Mouse (Mus musculus) limb, embryonic 12.5 days (tissue): ENCODE data around the gene Atp8a1. TPM values are rescaled to one million over a fixed set of nuclear protein-coding genes. Genes with fewer than 3 reads are reported as not detected.

ENCODE experiments used
- ATAC-seq: fragments of 200-750 bp; cut with Nextera tagmentation; 2 replicates; pipeline ENCODE4 v1.8.0; 2017; ENCODE audit warnings: low read depth, moderate TSS enrichment; ENCODE audit not compliant: insufficient number of reproducible peaks, insufficient read depth, low FRiP score, low TSS enrichment
- H3K27ac ChIP-seq: fragments of 300-500 bp; sonication (generic); 2 replicates; pipeline ENCODE4 v1.5.1; 2016; ENCODE audit warnings: mild to moderate bottlenecking, moderate library complexity
- H3K27me3 ChIP-seq: fragments of 300-500 bp; sonication (generic); 2 replicates; pipeline ENCODE4 v1.6.1; 2016; ENCODE audit warnings: mild to moderate bottlenecking, moderate library complexity
- H3K36me3 ChIP-seq: fragments of 300-500 bp; sonication (generic); 2 replicates; pipeline ENCODE4 v1.6.1; 2016; ENCODE audit warnings: mild to moderate bottlenecking, moderate library complexity
- H3K4me1 ChIP-seq: fragments of 300-500 bp; sonication (generic); replicated peaks from 2 replicates; pipeline ENCODE4 v1.6.1; 2016
- H3K4me2 ChIP-seq: fragments of 300-500 bp; sonication (generic); 2 replicates; pipeline ENCODE4 v1.6.1; 2016; ENCODE audit warnings: mild to moderate bottlenecking, moderate library complexity
- H3K4me3 ChIP-seq: fragments of 300-500 bp; sonication (generic); replicated peaks from 2 replicates; pipeline ENCODE4 v1.5.1; 2016; ENCODE audit warnings: mild to moderate bottlenecking
- H3K9ac ChIP-seq: fragments of 300-500 bp; sonication (generic); replicated peaks from 2 replicates; pipeline ENCODE4 v1.6.1; 2016; ENCODE audit warnings: mild to moderate bottlenecking, moderate library complexity
- H3K9me3 ChIP-seq: fragments of 300-500 bp; sonication (generic); 2 replicates; pipeline ENCODE4 v1.6.1; 2016; ENCODE audit warnings: mild to moderate bottlenecking, moderate library complexity
- WGBS: fragments of 180-500 bp; shearing (Covaris S2); methylation state at CpG from one replicate; pipeline ENCODE4 v1.1.7; 2016; 5-methylcytosine and 5-hydroxymethylcytosine counted together
- polyA plus RNA-seq: library from polyadenylated mRNA; unstranded; fragments of >200 nt; fragmentation: Nextera tagmentation; extraction: Ambion mirVana; gene quantifications from 2 replicates; pipeline ENCODE4 v1.2.1, GENCODE M21; 2016

Gene Atp8a1
- polyA plus RNA-seq, 1 experiment from 2014 or later: 7.2 TPM

DNA sequence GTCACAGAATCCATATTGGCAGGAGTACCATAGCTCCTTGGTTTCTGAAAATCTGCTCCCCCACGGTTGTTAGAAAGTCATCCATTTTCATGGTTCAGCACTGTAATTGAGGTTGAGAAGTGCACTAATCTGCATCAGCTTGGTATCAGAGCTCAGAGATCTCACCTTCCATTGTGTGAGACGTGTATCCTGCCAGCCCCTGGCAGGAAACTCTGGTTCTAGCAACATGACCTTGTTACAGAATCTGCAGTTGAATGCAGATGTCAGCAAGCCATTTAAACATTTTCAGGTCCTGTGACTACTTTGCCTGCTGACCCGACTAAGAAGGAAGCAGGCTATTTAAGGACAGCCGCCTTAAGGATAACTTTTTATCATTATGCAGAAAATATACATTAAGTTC, 2.2 kb upstream of the Atp8a1 start:
- WGBS: 79% methylated on average over 4 of the region's 4 CpGs
- Histone ChIP-seq H3K27me3 (peaks cover 18% of the 10 kb centered on the region), H3K27ac (no peak overlapping the region), H3K4me2 (no peak overlapping the region), H3K9me3 (no peaks in the 10 kb centered on the region), H3K9ac (no peak overlapping the region), H3K36me3 (no peaks in the 10 kb centered on the region), H3K4me3 (no peak overlapping the region), H3K4me1 (peaks cover 21% of the 10 kb centered on the region)
- no peak for ATAC-seq

DNA sequence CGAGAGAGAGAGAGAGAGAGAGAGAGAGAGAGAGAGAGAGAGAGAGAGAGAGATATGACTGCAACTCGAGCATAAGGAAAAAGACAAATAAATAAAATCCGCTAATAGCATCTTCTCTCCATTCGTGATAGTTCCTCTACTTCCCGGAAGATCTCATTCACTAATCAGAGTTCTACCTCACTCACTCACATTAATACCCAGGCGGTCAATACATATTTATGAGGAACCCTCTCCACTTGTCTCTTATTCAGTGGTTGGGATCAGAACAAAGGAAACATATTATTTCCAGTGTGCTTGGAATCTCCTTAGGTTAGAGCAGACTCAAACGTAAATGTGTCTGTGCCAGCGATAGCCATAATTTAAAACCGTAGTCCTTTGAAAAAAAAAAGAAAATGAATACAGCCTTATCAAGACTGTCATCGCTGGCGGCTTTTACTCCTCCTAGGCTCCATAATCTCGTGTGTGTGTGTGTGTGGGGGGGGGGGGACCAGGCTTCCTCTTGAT, 1.3 kb upstream of the Atp8a1 start:
- no peak for ATAC-seq
- no peak overlapping the region for H3K9ac ChIP-seq
- peak overlapping the region; percentile 95 for H3K4me2 ChIP-seq
- no peaks in the 10 kb centered on the region for H3K36me3 ChIP-seq
- no peaks in the 10 kb centered on the region for H3K9me3 ChIP-seq
- WGBS: 74% methylated on average over 12 of the region's 12 CpGs
- peaks cover 21% of the 10 kb centered on the region for H3K4me1 ChIP-seq
- peaks cover 25% of the 10 kb centered on the region for H3K27me3 ChIP-seq
- no peak overlapping the region for H3K4me3 ChIP-seq
- no peak overlapping the region for H3K27ac ChIP-seq

DNA sequence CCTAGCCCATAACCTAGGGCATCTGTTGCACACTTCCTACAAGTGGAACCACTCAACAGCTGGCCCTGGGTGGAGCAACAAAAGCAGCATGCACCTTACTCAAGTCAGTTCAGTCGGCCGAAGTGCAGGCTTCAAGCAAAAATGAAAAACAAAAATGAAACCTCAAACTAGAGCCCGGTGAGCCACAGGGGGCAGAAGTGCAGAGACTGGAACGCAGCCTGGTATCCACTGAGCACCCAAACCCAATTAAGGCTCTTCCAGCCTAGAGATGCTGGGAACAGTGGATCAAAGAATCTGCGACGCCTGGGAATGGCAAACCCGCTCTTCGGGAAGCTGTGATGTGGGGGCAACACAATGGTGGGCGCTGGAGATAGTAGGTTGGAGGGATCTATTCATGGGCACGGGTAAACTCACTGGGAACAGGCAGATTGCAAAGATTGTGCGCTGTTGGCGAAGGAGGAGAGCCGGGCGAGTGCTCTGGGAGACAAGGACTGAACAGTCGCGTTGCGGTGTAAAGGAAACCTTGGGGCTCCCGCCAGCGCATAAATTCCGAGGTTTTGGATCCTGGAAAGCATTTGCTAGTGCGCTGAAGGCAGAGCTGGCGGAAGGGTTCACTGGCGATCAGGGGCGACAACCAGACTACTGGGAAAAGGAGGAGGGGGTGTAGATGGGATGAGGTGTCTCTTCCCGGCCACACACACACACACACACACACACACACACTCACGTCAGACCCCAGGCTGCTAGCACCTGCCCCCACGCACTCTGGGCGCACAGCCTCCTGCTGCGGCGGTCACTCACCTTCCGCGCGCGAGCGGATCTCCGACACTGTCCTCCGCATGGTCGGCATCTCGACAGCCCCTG, 641 bp downstream of the Atp8a1 start:
- Histone ChIP-seq H3K4me3 (peak overlapping the region; percentile 78), H3K4me2 (peak overlapping the region; percentile 95), H3K27ac (no peak overlapping the region), H3K4me1 (peaks cover 28% of the 10 kb centered on the region), H3K9me3 (no peaks in the 10 kb centered on the region), H3K27me3 (peaks cover 25% of the 10 kb centered on the region), H3K36me3 (no peaks in the 10 kb centered on the region), H3K9ac (peak overlapping the region; percentile 63)
- no peak for ATAC-seq
- WGBS: under 1% methylated on average over 38 of the region's 39 CpGs

DNA sequence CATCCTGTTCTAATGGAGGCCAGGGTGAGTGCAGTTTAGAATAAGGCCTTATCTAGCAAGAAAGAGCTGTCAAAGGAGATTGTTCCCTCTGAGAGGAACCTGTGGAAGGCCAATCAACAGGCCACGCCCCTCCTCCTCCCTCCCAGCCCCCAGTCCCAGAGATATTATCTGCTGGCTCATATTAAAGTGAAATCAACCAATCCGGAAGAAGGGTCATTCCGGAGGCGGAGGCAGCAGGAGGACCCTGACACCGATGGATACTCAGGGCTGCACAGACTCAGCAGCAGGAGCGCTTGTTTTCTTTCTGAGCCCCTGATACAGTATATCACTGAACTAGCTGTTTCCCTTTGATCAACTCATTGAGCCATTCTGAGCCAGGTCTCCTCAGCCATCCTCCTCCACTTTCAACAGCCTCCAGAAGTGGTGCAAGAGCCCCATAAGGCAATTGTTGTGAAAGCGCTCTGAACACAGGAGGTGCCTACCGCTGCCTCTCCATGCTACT, 2.0 kb downstream of the Atp8a1 start:
- Histone ChIP-seq H3K9ac (no peak overlapping the region), H3K9me3 (no peaks in the 10 kb centered on the region), H3K4me1 (peaks cover 25% of the 10 kb centered on the region), H3K36me3 (no peaks in the 10 kb centered on the region), H3K27me3 (peaks cover 25% of the 10 kb centered on the region), H3K4me3 (no peak overlapping the region; the same call in 1 of the 2 replicates), H3K27ac (no peak overlapping the region), H3K4me2 (peak overlapping the region; percentile 24)
- no peak for ATAC-seq
- WGBS: 17% methylated on average over 8 of the region's 8 CpGs

DNA sequence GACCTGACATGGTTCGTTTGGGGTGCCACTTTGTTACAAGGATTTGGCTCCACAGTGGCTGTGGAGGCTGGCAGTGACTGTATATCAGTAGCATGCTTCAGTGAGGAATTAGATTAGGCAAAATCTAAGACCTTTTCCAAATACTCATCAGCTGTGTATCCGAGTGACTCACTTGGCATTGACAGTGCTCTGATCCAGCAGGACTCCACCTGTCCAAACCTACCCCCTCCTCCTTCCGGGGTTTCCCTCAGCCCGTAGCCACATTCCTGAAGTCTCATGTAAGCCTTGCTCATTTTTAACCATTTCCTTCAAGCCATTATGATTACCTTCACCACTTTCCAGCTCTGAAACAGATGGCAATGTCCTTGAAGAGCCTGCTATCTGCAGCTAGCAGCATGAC, 3.2 kb downstream of the Atp8a1 start:
- no peaks in the 10 kb centered on the region for H3K36me3 ChIP-seq
- no peak overlapping the region for H3K9ac ChIP-seq
- no peak overlapping the region for H3K27ac ChIP-seq
- H3K27me3 ChIP-seq: peaks cover 25% of the 10 kb centered on the region
- no peak for ATAC-seq
- H3K4me2 ChIP-seq: no peak overlapping the region
- H3K4me1 ChIP-seq: peaks cover 25% of the 10 kb centered on the region
- no peak overlapping the region for H3K4me3 ChIP-seq
- no peaks in the 10 kb centered on the region for H3K9me3 ChIP-seq
- WGBS: 67% methylated on average over 4 of the region's 4 CpGs

DNA sequence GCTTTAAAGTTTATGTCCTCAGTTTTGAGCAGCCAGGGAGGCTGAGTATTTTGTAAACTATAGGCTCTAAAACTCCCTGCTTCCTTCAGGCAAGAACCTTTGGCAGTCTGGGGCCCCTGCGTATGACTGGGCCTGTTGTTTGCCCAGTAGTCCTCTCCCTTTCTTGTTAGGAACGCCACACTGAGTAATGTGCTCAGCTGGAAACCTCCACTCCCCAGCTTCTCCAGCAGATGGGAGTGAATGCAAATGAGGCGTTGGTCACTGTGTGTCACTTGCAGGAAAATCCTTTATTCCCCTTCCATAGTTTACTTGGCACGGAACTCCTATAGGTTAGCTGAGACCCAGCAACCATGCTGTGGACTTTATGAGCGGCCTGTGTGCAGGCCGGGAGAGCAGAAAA, 4.9 kb downstream of the Atp8a1 start:
- no peaks in the 10 kb centered on the region for H3K36me3 ChIP-seq
- 41% methylated on average over 6 of the region's 6 CpGs for WGBS
- H3K27ac ChIP-seq: no peak overlapping the region
- ATAC-seq: no peak
- H3K4me2 ChIP-seq: no peak overlapping the region
- no peak overlapping the region for H3K9ac ChIP-seq
- H3K9me3 ChIP-seq: no peaks in the 10 kb centered on the region
- peaks cover 19% of the 10 kb centered on the region for H3K4me1 ChIP-seq
- no peak overlapping the region for H3K4me3 ChIP-seq
- H3K27me3 ChIP-seq: peaks cover 25% of the 10 kb centered on the region

DNA sequence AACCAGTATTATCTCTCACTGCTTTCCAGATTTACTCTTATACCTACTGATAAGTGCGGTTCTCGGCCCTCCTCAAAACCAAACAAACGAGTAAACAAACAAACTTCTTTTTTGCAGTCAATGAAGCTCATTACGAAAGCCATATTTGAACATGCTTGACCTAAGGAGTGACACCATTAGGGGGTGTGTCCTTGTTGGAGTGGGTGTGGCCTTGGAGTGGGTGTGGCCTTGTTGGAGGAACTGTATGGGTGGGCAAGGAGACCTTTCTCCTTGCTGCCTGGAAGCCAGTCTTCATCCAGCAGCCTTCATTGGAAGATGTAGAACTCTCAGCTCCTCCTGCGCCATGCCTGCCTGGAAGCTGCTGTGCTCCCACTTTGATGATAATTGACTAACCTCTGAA, 13.4 kb downstream of the Atp8a1 start:
- Histone ChIP-seq H3K9me3 (no peaks in the 10 kb centered on the region), H3K36me3 (no peaks in the 10 kb centered on the region), H3K4me1 (no peaks in the 10 kb centered on the region), H3K4me3 (no peak overlapping the region), H3K9ac (no peak overlapping the region), H3K4me2 (no peak overlapping the region), H3K27me3 (no peaks in the 10 kb centered on the region), H3K27ac (no peak overlapping the region)
- ATAC-seq: no peak
- WGBS: 93% methylated on average over 5 of the region's 5 CpGs

DNA sequence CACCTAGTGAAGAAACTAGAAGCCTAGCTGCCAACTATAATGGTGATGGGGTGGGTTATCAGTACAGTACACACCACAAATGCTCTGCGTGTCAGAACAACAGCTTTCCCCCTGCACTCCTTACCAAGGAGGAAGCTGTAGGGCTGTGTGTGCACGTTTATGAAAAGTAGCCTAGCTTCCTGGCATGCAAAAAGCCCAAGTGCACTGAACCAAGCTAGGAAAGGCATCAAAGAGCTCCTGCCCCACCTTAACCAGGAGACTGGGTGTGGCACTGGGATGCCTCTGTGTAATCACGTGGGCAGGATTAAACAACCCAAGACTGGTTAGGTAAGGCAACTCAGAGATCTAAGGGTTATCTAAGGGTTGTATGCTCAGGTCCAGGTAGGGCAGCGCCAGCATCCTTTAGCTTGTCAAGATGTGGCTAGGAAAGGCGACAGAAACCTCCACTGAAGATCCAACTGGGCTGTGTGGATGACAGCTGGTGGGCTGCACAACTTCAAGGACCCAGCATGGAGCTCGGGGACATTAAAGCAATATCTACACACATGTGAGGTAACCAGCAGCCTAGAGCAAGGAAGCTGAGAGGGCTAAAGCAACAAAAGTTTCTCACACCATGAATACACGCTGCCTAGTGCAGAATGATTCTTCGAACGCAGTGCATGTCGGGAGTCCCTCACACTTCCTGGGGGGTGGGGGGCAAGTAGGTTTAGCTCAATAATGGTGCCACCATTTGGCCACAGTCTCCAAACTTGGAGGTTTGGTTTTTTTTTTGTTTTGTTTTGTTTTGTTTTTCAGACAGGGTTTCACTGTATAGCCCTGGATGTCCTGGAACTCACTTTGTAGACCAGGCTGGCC, 15.7 kb downstream of the Atp8a1 start:
- Histone ChIP-seq H3K4me1 (no peaks in the 10 kb centered on the region), H3K27ac (no peak overlapping the region), H3K27me3 (no peaks in the 10 kb centered on the region), H3K4me3 (no peak overlapping the region), H3K4me2 (no peak overlapping the region), H3K9me3 (no peaks in the 10 kb centered on the region), H3K36me3 (no peaks in the 10 kb centered on the region), H3K9ac (no peak overlapping the region)
- ATAC-seq: no peak
- 83% methylated on average over 10 of the region's 10 CpGs for WGBS

DNA sequence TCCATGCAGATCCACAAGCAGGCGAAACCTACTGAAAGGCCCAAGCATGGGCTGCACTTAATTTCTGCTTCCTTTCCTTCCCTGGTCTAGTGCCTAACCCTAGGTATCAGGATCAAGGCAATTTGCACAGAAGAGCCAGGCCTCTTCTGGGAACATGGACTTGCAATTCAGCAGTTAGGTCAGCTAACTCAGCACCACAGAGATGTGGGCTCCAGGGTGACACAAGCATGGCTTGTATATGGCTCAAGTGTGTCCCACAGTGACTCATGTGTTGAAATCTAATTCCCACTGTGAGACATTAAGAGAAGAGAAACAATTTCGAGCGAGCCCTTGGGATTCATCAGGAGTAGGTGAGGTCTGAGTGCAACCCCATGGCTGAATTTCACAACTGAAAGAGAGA, 18.9 kb downstream of the Atp8a1 start:
- no peak for ATAC-seq
- H3K4me2 ChIP-seq: no peak overlapping the region
- H3K27me3 ChIP-seq: no peaks in the 10 kb centered on the region
- H3K27ac ChIP-seq: no peak overlapping the region
- no peak overlapping the region for H3K9ac ChIP-seq
- 91% methylated on average over 3 of the region's 3 CpGs for WGBS
- H3K4me1 ChIP-seq: no peaks in the 10 kb centered on the region
- no peak overlapping the region for H3K4me3 ChIP-seq
- no peaks in the 10 kb centered on the region for H3K9me3 ChIP-seq
- no peaks in the 10 kb centered on the region for H3K36me3 ChIP-seq

DNA sequence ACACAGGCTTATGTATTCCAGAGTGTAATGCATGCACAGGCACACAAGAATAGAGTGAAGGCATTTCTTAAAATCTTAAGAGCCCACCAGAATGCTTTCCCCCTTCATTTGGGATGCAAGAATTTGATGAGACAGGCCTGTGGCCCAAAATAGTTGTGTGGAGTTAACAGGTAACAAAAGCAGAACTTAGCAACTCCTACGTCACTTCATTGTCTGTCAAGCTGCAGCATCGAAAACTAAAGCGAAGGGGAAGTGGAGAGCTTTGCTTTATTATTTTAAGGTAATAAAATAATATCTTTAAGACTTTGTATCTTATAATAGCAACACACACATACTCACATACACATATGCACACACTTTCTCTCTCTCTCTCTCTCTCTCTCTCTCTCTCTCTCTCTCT, 20.3 kb downstream of the Atp8a1 start:
- no peak overlapping the region for H3K27ac ChIP-seq
- no peaks in the 10 kb centered on the region for H3K9me3 ChIP-seq
- no peaks in the 10 kb centered on the region for H3K36me3 ChIP-seq
- no peak overlapping the region for H3K9ac ChIP-seq
- no peak for ATAC-seq
- H3K4me1 ChIP-seq: no peaks in the 10 kb centered on the region
- no peak overlapping the region for H3K4me3 ChIP-seq
- 98% methylated on average over 3 of the region's 3 CpGs for whole genome bisulfite sequencing
- H3K27me3 ChIP-seq: no peaks in the 10 kb centered on the region
- H3K4me2 ChIP-seq: no peak overlapping the region

DNA sequence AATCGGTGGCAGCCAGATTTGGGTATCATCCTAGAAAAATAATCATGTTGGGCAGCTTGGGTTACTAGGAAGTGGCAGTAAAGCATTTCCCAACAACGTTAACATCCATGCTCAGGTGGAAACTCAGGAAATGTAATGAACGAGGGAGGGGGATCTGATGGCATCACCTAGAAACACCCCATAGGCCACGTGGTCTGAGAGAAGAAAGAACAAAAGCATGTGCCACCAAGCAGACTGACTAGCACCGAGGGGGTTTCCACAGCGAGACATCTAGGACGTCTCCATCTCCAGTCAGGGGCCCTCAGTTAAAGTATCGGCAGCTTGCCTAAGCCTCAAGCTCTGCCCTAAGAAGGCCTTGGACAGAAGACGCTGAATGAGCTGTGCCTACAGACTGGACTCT, 21.0 kb downstream of the Atp8a1 start:
- H3K4me3 ChIP-seq: no peak overlapping the region
- no peaks in the 10 kb centered on the region for H3K9me3 ChIP-seq
- H3K36me3 ChIP-seq: no peaks in the 10 kb centered on the region
- 90% methylated on average over 9 of the region's 9 CpGs for WGBS
- H3K27me3 ChIP-seq: no peaks in the 10 kb centered on the region
- H3K4me2 ChIP-seq: no peak overlapping the region
- no peak overlapping the region for H3K27ac ChIP-seq
- no peaks in the 10 kb centered on the region for H3K4me1 ChIP-seq
- ATAC-seq: no peak
- no peak overlapping the region for H3K9ac ChIP-seq
